Mouse (Mus musculus) midbrain, embryonic 15.5 days (tissue): ENCODE data around the gene Serpini1. TPM values are rescaled to one million over a fixed set of nuclear protein-coding genes. Genes with fewer than 3 reads are reported as not detected.
"Not testable (repeated sequence)": the region's sequence is repeated elsewhere in the genome, so short reads cannot be mapped to it uniquely, and the experiment has no call there.

Experiments
- ATAC-seq: fragments of 200-750 bp; cut with Nextera tagmentation; replicated peaks from 2 replicates; pipeline ENCODE4 v1.8.0; 2017; ENCODE audit warnings: moderate TSS enrichment
- H3K27ac ChIP-seq: fragments of 300-500 bp; sonication (generic); 2 replicates; pipeline ENCODE4 v1.5.1; 2015; ENCODE audit warnings: mild to moderate bottlenecking, inconsistent platforms
- H3K27me3 ChIP-seq: fragments of 300-500 bp; sonication (generic); replicated peaks from 2 replicates; pipeline ENCODE4 v1.6.1; 2015; ENCODE audit warnings: inconsistent platforms
- H3K36me3 ChIP-seq: fragments of 300-500 bp; sonication (generic); replicated peaks from 2 replicates; pipeline ENCODE4 v1.6.1; 2015; ENCODE audit warnings: inconsistent platforms
- H3K4me1 ChIP-seq: fragments of 300-500 bp; sonication (generic); 2 replicates; pipeline ENCODE4 v1.6.1; 2015; ENCODE audit warnings: inconsistent platforms
- H3K4me2 ChIP-seq: fragments of 300-500 bp; sonication (generic); 2 replicates; pipeline ENCODE4 v1.6.1; 2015; ENCODE audit warnings: inconsistent platforms, mild to moderate bottlenecking, moderate library complexity
- H3K4me3 ChIP-seq: fragments of 300-500 bp; sonication (generic); 2 replicates; pipeline ENCODE4 v1.5.1; 2015; ENCODE audit warnings: mild to moderate bottlenecking, inconsistent platforms
- H3K9ac ChIP-seq: fragments of 300-500 bp; sonication (generic); 2 replicates; pipeline ENCODE4 v1.6.1; 2015; ENCODE audit warnings: mild to moderate bottlenecking, inconsistent platforms
- H3K9me3 ChIP-seq: fragments of 300-500 bp; sonication (generic); 2 replicates; pipeline ENCODE4 v1.6.1; 2016; ENCODE audit warnings: inconsistent platforms
- WGBS: fragments of 180-500 bp; shearing (Covaris S2); methylation state at CpG from one replicate; pipeline ENCODE4 v1.1.7; 2015; ENCODE audit warnings: mixed read lengths; 5-methylcytosine and 5-hydroxymethylcytosine counted together
- polyA plus RNA-seq: library from polyadenylated mRNA; unstranded; fragments of >200 nt; fragmentation: Nextera tagmentation; extraction: Ambion mirVana; gene quantifications from 2 replicates; pipeline ENCODE4 v1.2.1, GENCODE M21; 2015

The Serpini1 gene
- polyA plus RNA-seq, 1 experiment from 2014 or later = 124 TPM

GRCm38 (mm10) chr3:75648226-75648625, 90.9 kb downstream of the Serpini1 start:
- 87% methylated on average over 1 of the region's 1 CpGs for WGBS

DNA sequence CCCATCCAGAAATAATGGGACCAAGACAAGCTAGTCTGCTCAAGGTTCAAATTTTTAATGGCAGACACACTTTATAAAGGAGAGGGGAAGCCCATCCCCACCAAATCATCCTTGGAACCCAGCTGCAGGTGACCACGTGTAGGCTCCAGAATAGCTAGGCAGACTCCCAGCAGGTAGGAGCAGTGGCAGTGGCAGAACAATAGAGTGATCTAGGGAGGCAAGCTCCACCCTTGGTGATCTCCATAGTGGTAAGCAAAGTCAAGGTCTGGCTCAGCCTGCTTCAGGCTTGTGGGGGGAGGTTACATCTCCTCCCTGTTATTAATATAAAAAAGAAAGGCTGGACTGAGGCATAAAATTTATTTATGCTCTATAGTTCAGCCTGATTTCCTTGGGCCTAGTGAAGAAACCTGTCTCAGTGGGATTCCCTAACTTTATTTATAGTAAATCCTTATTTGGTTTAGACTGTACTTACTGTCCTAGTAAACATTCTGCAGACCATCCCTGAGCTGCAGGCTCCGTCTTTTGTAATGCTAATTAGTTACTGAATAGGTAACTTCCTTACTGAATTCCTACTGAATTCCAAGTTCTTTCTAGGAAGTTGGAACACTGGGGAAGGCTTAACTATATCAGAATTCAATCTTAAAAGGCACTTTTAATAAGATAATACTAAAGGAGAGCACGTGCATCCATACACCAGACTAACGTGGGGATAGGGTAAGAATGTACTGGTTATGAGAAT, 93.2 kb downstream of the Serpini1 start:
- not testable (repeated sequence) for H3K27me3 ChIP-seq, H3K36me3 ChIP-seq, H3K9ac ChIP-seq, ATAC-seq, H3K4me2 ChIP-seq, H3K9me3 ChIP-seq, H3K4me3 ChIP-seq, H3K4me1 ChIP-seq, H3K27ac ChIP-seq
- WGBS = 52% methylated on average over 4 of the region's 4 CpGs

More at GRCm38 (mm10) chr3:75648226-75648625, 90.9 kb downstream of the Serpini1 start:
- ATAC-seq = no peak
- H3K4me1 ChIP-seq = no peaks in the 10 kb centered on the region
- no peak overlapping the region for H3K4me3 ChIP-seq
- no peak overlapping the region for H3K9ac ChIP-seq
- no peaks in the 10 kb centered on the region for H3K9me3 ChIP-seq
- H3K27me3 ChIP-seq = no peaks in the 10 kb centered on the region
- no peak overlapping the region for H3K27ac ChIP-seq
- H3K4me2 ChIP-seq = no peak overlapping the region
- H3K36me3 ChIP-seq = no peaks in the 10 kb centered on the region

DNA sequence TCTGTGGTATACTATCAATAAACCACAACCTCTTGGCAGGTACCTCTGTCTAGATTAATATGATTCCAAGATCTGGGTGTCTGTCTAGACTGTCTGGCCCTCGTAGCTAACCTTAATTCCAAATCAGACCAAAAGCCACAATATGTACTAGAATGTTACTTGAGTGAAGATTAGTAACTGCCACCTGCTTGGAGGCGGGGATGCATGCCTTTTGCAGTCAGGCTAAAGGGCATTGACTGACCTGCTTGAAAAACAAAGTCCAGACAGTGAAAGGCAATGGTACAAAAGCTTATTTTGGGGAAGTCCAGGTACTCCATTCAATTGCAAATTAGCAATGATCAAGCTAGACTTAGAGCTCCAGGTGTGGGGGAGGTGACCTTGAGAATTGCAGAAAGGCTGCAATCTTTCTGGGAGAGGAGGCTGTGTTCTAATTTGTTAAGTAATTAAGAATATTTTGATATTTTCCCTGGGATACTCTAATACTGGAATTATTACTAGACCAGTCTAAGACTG, 94.3 kb downstream of the Serpini1 start:
- 77% methylated on average over 2 of the region's 2 CpGs for WGBS

DNA sequence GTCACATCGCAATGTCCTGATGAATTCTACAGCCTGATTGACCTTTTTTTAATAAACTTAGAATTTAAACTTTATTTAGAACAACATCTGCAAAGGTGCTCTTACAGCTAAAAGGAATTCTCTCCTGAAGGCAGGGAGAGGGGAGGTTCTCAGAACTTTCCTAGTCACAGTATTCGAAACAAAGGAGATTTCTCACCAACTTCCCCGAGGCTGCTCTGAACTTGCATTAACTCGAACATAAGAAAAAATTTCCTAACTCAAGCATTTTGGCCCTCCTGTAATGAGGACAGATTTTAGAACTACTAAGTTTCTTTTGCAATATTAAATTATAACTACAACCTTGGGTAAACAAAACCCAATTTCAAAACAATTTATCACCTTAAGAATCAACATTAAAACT, 96.6 kb downstream of the Serpini1 start:
- H3K9ac ChIP-seq, ATAC-seq, H3K4me2 ChIP-seq, H3K4me1 ChIP-seq, H3K27me3 ChIP-seq, H3K36me3 ChIP-seq, H3K9me3 ChIP-seq, H3K27ac ChIP-seq, H3K4me3 ChIP-seq: not testable (repeated sequence)
- 71% methylated on average over 4 of the region's 4 CpGs for WGBS

More for the DNA sequence above, 94.3 kb downstream of the Serpini1 start:
- no peak for ATAC-seq
- Histone ChIP-seq H3K4me2 (no peak overlapping the region), H3K4me1 (no peaks in the 10 kb centered on the region), H3K27me3 (no peaks in the 10 kb centered on the region), H3K27ac (no peak overlapping the region), H3K9me3 (no peaks in the 10 kb centered on the region), H3K9ac (no peak overlapping the region), H3K4me3 (no peak overlapping the region), H3K36me3 (no peaks in the 10 kb centered on the region)

GRCm38 (mm10) chr3:75655578-75656344, 98.4 kb downstream of the Serpini1 start:
- no peak for ATAC-seq
- Histone ChIP-seq H3K4me1 (no peaks in the 10 kb centered on the region), H3K9me3 (no peaks in the 10 kb centered on the region), H3K27ac (no peak overlapping the region), H3K27me3 (no peaks in the 10 kb centered on the region), H3K36me3 (no peaks in the 10 kb centered on the region), H3K9ac (no peak overlapping the region), H3K4me2 (no peak overlapping the region), H3K4me3 (no peak overlapping the region)
- 80% methylated on average over 6 of the region's 6 CpGs for WGBS

- Histone ChIP-seq H3K9me3 (no peaks in the 10 kb centered on the region), H3K36me3 (no peaks in the 10 kb centered on the region)
- WGBS = 85% methylated on average over 3 of the region's 3 CpGs
These were observed 109.6 kb downstream of the Serpini1 start for GRCm38 (mm10) chr3:75666962-75667361.

GRCm38 (mm10) chr3:75670425-75670824, 113.1 kb downstream of the Serpini1 start:
- ATAC-seq = no peak

More at GRCm38 (mm10) chr3:75666962-75667361, 109.6 kb downstream of the Serpini1 start:
- H3K4me3 ChIP-seq = no peak overlapping the region
- no peak overlapping the region for H3K27ac ChIP-seq
- no peaks in the 10 kb centered on the region for H3K4me1 ChIP-seq
- no peaks in the 10 kb centered on the region for H3K27me3 ChIP-seq
- no peak overlapping the region for H3K4me2 ChIP-seq
- ATAC-seq = no peak
- no peak overlapping the region for H3K9ac ChIP-seq

DNA sequence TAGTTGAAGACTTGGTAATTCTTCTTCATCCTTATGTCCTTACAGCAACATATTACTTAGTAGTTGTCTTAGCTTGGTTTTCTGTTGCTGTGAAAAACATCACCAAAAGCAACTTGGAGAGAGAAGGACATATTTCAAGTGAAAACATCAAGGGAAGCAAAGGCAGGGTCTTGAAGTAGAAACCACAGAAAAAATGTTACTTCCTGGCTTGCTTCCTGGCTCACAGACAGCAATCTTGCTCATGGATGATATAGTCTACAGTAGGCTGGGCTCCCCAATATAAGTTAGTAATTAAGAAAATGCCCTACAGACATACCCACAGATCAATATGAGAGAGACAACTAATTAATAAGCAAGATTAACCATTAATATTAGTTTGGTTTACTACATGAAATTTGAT, 125.5 kb downstream of the Serpini1 start:
- Histone ChIP-seq H3K4me1 (no peaks in the 10 kb centered on the region), H3K9ac (no peak overlapping the region), H3K4me3 (no peak overlapping the region), H3K9me3 (no peaks in the 10 kb centered on the region), H3K4me2 (no peak overlapping the region), H3K27me3 (no peaks in the 10 kb centered on the region), H3K36me3 (no peaks in the 10 kb centered on the region), H3K27ac (no peak overlapping the region)
- no peak for ATAC-seq

More at GRCm38 (mm10) chr3:75670425-75670824, 113.1 kb downstream of the Serpini1 start:
- Histone ChIP-seq H3K9ac (no peak overlapping the region), H3K4me2 (no peak overlapping the region), H3K27ac (no peak overlapping the region), H3K36me3 (no peaks in the 10 kb centered on the region), H3K27me3 (no peaks in the 10 kb centered on the region), H3K4me3 (no peak overlapping the region), H3K4me1 (no peaks in the 10 kb centered on the region), H3K9me3 (no peaks in the 10 kb centered on the region)
- WGBS = 48% methylated on average over 1 of the region's 1 CpGs

DNA sequence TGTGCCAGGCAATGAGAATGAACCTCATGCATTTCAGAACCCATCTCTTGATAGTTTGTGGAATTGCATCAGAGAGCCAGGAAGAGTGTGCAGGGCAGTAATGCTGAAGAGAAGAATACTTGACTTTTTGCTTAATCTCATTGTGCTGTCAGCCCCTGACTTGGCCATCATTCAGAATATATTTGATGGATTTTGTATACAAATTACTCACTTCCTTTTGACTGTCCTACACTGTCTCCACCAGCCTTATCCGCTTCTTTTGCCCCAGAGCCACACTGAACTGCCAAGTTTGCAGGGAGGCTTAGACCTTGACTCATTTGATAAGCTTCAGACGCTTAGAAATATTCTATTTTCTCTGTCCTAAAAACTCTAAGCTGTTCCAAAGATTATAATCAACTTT, 129.4 kb downstream of the Serpini1 start:
- H3K9ac ChIP-seq = no peak overlapping the region
- H3K4me2 ChIP-seq = no peak overlapping the region
- ATAC-seq = no peak
- H3K27me3 ChIP-seq = no peaks in the 10 kb centered on the region
- H3K9me3 ChIP-seq = no peaks in the 10 kb centered on the region
- no peak overlapping the region for H3K4me3 ChIP-seq
- no peak overlapping the region for H3K27ac ChIP-seq
- no peaks in the 10 kb centered on the region for H3K4me1 ChIP-seq
- no peaks in the 10 kb centered on the region for H3K36me3 ChIP-seq
- 83% methylated on average over 2 of the region's 2 CpGs for WGBS

DNA sequence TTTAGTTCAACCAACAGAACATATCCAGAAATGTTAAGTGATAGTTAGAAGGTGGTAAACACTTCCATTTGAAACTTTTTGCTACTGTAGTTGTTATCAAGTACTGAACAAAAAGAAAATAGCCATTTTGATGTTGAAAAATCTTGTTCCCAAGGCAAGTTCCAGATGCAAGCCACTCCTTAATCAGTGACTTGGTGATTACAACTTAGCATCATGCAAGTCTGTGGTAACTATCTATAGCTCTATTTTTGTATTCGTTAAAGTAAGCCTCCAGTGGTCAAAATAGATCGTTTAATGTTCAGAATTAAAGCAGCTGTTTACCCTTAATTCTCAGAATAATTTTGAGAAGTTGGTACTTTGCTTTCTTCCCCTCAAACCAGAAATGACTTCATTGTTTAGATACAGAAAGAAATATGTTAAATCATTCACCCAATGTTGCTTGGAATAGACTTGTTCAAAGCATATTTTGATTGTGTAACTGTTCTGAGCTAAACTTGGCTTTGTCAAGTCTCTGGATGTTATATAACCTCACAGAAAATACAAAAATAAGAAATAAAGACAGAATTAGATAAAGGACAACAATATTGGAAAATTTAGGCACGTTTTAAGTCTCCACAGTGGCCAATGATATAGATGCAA, 130.0 kb downstream of the Serpini1 start:
- Histone ChIP-seq H3K4me3 (no peak overlapping the region), H3K36me3 (no peaks in the 10 kb centered on the region), H3K4me2 (no peak overlapping the region), H3K9ac (no peak overlapping the region), H3K27ac (no peak overlapping the region), H3K4me1 (no peaks in the 10 kb centered on the region), H3K27me3 (no peaks in the 10 kb centered on the region), H3K9me3 (no peaks in the 10 kb centered on the region)
- 85% methylated on average over 3 of the region's 3 CpGs for WGBS
- ATAC-seq = no peak

DNA sequence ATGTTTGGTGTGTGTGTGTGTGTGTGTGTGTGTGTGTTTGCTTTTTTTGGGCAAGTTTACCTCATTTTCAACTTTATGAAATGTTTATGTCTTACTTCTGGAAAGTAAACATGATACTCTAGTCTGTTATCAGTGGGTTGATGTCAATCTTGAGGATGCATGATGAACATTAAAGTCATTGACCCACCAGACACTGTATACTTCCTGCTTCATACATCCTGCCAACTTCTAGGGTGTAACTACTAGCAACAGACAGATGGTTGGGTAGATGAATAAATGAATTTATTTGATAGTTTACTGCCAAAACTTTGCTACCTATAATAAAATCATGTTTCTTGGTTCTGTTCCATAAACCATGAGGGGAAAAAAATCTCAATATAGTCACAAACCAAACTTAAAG, 133.0 kb downstream of the Serpini1 start:
- H3K4me1 ChIP-seq = no peaks in the 10 kb centered on the region
- H3K4me3 ChIP-seq = no peak overlapping the region
- H3K9me3 ChIP-seq = no peaks in the 10 kb centered on the region
- H3K36me3 ChIP-seq = no peaks in the 10 kb centered on the region
- H3K27me3 ChIP-seq = no peaks in the 10 kb centered on the region
- no peak overlapping the region for H3K27ac ChIP-seq
- no peak overlapping the region for H3K4me2 ChIP-seq
- H3K9ac ChIP-seq = no peak overlapping the region
- ATAC-seq = no peak

- no peak overlapping the region for H3K27ac ChIP-seq
- 74% methylated on average over 1 of the region's 1 CpGs for WGBS
- H3K27me3 ChIP-seq = no peaks in the 10 kb centered on the region
- H3K4me2 ChIP-seq = no peak overlapping the region
- no peaks in the 10 kb centered on the region for H3K36me3 ChIP-seq
- ATAC-seq = no peak
- no peak overlapping the region for H3K9ac ChIP-seq
- no peak overlapping the region for H3K4me3 ChIP-seq
- H3K4me1 ChIP-seq = no peaks in the 10 kb centered on the region
- H3K9me3 ChIP-seq = no peaks in the 10 kb centered on the region
These were observed 134.7 kb downstream of the Serpini1 start for GRCm38 (mm10) chr3:75692088-75692487.
